Mouse (Mus musculus): ENCODE measurements at regions not wholly inside any gene's neighbourhood (a gene's known extent, or its start where the extent isn't known, plus 50 kb on each side); places are given as distances from the start of the nearest gene placed in this dataset.
"Not testable (repeated sequence)": the region's sequence is repeated elsewhere in the genome, so short reads cannot be mapped to it uniquely, and the experiment has no call there.

DNA sequence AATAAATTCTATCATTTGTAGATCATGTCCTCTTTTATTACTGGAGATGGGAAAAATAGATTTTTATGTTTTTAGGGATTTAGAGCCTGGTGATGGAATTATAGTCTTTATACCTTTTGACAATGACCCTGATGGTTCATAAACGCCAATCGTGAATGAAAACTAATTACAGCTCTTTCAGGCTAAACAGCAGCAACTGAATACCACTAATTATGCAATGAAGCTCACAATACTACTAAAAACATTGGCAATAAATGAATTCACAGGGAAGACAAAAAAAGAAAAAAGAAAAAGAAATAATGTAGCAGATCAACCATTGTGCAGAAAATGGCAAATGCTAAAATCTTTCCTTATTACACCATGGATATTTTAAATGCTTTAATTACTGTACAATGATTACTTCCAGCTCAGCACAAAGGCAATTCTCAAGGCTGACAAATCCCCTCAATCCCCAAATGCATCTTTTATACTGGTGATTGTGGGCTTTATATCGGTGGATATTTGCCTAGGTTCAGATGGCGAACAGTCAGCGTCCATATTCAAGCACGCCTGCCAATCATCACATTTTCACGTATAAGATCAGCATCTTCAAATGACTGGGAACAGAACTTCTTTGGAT is 191.2 kb upstream of the Slc7a11 start:
- TF ChIP-seq CTCF (IDR thresholded peaks at IDR 0.05; ENCODE audit: control insufficient read depth, insufficient read depth, low read length) (no peak), POLR2A (IDR thresholded peaks at IDR 0.05; ENCODE audit: borderline replicate concordance, control insufficient read depth, low read depth, low read length) (no peak)
- WGBS: 90% methylated on average over 7 of the region's 7 CpGs
- Histone ChIP-seq H3K4me3 (replicated peaks; ENCODE audit: control insufficient read depth, low read depth, low read length) (no peak overlapping the region), H3K4me1 (ENCODE audit: control insufficient read depth, insufficient read depth, low read length) (no peaks in the 10 kb centered on the region), H3K27ac (ENCODE audit: control insufficient read depth, insufficient read depth, low read depth, low read length, poor library complexity) (no peak overlapping the region)

DNA sequence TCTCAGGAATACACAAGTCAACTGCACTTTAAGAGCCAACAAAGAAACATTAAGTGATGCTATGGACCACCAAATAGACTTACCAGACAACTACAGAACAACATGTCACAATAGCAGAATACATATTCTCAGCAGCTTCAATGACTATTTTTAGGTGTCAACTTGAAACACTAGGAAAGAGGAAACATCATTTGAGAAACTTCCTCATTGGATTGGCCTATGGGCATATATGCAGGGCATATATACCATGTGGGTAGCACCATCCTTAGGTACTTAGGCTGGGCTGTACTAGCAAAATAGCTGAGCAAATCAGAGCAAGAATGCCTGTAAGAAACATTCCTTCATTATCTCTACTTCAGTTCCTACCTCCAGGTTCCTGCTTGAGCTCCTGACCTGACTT is 187.9 kb upstream of the Slc7a11 start:
- Histone ChIP-seq H3K4me3 (replicated peaks; ENCODE audit: control insufficient read depth, low read depth, low read length) (no peak overlapping the region), H3K4me1 (ENCODE audit: control insufficient read depth, insufficient read depth, low read length) (no peaks in the 10 kb centered on the region; the same call in 1 of the 2 replicates), H3K27ac (ENCODE audit: control insufficient read depth, insufficient read depth, low read depth, low read length, poor library complexity) (no peak overlapping the region)
- TF ChIP-seq CTCF (IDR thresholded peaks at IDR 0.05; ENCODE audit: control insufficient read depth, insufficient read depth, low read length) (no peak), POLR2A (IDR thresholded peaks at IDR 0.05; ENCODE audit: borderline replicate concordance, control insufficient read depth, low read depth, low read length) (no peak)

DNA sequence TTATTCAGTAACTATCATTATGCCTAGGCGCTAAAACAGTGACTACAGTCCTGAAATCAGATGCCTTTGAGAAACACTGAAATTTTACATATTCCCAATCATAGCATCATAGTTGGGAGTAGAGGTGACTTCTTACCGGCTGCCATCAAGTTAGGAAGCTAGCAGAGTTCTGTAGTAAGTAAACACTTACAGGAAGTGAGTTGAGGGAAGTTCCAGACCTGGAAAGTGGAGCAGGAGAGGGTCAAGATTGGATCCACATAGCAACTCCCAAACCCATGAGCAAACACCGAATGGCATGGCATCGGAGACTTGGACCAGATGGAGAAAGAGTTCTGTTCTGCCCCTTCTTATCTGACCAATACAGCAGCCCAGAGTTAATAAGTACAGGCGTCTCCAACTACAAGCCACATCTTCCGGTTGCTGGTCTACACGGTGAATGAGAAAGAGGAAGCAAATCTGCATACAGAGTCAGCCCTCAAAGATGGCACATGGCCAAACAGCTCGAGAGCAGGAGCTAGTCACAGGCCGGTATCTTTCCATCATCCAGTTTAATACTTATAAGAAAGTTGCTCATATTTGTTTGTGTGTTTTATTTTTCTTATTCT is 184.8 kb upstream of the Slc7a11 start:
- WGBS: 9% methylated on average over 9 of the region's 9 CpGs
- Histone ChIP-seq H3K4me1 (ENCODE audit: control insufficient read depth, insufficient read depth, low read length) (no peaks in the 10 kb centered on the region; the same call in 1 of the 2 replicates), H3K27ac (ENCODE audit: control insufficient read depth, insufficient read depth, low read depth, low read length, poor library complexity) (no peak overlapping the region), H3K4me3 (replicated peaks; ENCODE audit: control insufficient read depth, low read depth, low read length) (peak overlapping the region; percentile 41)
- TF ChIP-seq POLR2A (IDR thresholded peaks at IDR 0.05; ENCODE audit: borderline replicate concordance, control insufficient read depth, low read depth, low read length): no peak
- no peak for TF ChIP-seq CTCF (IDR thresholded peaks at IDR 0.05; ENCODE audit: control insufficient read depth, insufficient read depth, low read length)

DNA sequence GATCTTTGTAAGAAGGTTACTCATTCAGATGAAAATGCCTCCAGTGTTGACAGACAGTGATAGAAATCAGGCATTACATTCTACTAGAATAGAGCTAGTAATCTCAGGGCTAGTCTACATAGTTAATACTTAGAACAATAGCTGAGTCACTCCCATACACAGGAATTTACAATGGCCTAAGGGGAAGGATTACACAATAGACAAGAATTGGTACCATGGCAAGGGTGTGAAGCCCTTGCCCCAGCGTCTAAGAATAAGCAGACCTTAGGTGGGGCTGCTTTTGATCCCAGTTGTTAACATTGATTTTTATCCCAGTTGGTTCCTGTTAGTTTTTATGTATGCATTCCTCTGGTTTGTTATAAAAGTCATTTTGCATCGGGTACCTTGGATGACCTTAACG is 177.8 kb upstream of the Slc7a11 start:
- not testable (repeated sequence) for H3K27ac ChIP-seq (ENCODE audit: control insufficient read depth, insufficient read depth, low read depth, low read length, poor library complexity); H3K4me3 ChIP-seq (replicated peaks; ENCODE audit: control insufficient read depth, low read depth, low read length)
- whole genome bisulfite sequencing: 71% methylated on average over 3 of the region's 3 CpGs

DNA sequence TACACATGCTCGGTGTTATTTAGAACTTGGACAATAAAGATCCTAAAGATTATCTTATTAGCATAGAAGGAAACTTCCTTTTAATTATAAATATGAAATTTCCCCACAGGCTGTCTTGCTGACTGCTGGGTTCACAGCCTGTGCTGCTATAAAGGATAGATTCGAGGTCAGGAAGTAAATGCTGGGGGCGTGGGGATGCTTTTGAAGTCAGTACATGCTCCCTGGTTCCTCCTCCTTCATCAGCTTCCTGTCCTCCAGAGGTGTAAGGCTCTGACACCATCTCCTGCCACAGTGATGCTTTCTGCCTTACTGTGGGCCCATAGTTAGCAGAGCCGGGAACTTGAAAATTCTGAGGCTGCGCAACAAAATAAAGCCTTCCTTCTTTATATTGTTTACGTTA is 175.6 kb upstream of the Slc7a11 start:
- Histone ChIP-seq H3K4me3 (replicated peaks; ENCODE audit: control insufficient read depth, low read depth, low read length) (no peak overlapping the region), H3K4me1 (ENCODE audit: control insufficient read depth, insufficient read depth, low read length) (no peaks in the 10 kb centered on the region), H3K27ac (ENCODE audit: control insufficient read depth, insufficient read depth, low read depth, low read length, poor library complexity) (no peak overlapping the region)
- TF ChIP-seq CTCF (IDR thresholded peaks at IDR 0.05; ENCODE audit: control insufficient read depth, insufficient read depth, low read length) (no peak), POLR2A (IDR thresholded peaks at IDR 0.05; ENCODE audit: borderline replicate concordance, control insufficient read depth, low read depth, low read length) (no peak)
- WGBS: 59% methylated on average over 6 of the region's 6 CpGs

More for the DNA sequence above, 177.8 kb upstream of the Slc7a11 start:
- not testable (repeated sequence) for H3K4me1 ChIP-seq (ENCODE audit: control insufficient read depth, insufficient read depth, low read length)

DNA sequence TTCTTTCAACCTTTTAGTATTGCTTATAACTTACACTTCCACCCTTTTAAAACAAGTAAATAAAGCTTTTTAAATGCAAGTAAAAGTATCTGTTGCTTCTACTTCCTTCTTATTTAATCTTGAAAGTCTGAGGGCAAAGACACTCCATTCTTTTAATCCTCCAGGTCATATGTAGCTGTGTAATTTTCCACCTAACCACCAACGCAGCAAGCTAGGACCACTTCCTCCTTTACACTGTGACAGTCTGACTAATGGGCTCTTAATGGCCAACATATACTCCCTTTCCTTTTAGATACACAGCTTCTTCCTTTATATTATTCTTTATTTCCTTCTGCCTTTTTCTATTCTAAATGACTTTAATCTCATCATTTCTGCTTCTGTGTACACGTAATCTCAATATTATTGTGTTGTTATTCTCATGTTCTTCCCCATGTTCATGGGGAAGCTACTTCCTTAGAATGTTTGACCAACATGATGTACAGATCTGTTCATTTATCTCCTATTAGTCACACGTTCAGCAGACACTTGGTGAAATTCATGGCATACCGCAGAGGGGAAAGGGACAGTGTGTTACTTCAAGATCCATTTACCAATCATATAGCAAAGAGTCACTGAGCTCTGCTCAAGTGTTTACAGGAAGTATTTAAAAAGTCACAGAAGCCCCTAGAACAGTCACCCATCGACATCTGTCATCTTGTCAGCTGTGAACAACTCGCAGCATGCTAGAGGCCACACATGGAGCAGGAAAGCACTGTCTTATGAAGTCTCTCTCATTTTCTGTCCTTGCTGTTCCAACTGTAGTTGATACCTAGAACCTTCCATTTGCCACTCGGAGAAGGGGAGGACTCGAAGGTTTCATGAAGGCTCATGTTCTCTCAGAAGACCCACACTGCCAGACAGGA is 172.2 kb upstream of the Slc7a11 start:
- Histone ChIP-seq H3K27ac (ENCODE audit: control insufficient read depth, insufficient read depth, low read depth, low read length, poor library complexity) (no peak overlapping the region), H3K4me1 (ENCODE audit: control insufficient read depth, insufficient read depth, low read length) (no peaks in the 10 kb centered on the region), H3K4me3 (replicated peaks; ENCODE audit: control insufficient read depth, low read depth, low read length) (no peak overlapping the region)
- 41% methylated on average over 8 of the region's 8 CpGs for WGBS
- TF ChIP-seq POLR2A (IDR thresholded peaks at IDR 0.05; ENCODE audit: borderline replicate concordance, control insufficient read depth, low read depth, low read length) (no peak), CTCF (IDR thresholded peaks at IDR 0.05; ENCODE audit: control insufficient read depth, insufficient read depth, low read length) (no peak)

DNA sequence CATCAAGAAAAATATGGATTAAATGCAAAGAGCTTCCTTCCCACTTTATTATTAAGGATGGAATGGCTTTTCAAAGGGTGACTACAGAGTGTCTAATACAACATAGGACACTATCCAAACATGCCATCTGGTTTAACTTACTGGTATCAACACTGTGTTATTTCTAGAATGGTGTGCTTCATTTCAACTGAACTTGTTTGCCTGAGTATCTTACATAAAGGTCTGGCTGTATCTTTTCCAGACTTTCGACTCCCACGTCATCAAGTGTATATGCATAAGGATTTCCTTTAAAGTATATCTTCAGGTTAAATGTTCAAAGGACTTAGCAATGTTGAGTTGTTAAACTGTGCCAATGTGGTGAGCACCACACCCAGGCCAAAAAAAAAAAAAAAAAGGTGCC is 169.6 kb upstream of the Slc7a11 start:
- H3K4me1 ChIP-seq (ENCODE audit: control insufficient read depth, insufficient read depth, low read length): no peaks in the 10 kb centered on the region
- 91% methylated on average over 2 of the region's 2 CpGs for WGBS
- H3K27ac ChIP-seq (ENCODE audit: control insufficient read depth, insufficient read depth, low read depth, low read length, poor library complexity): no peak overlapping the region
- no peak for TF ChIP-seq POLR2A (IDR thresholded peaks at IDR 0.05; ENCODE audit: borderline replicate concordance, control insufficient read depth, low read depth, low read length)
- no peak for TF ChIP-seq CTCF (IDR thresholded peaks at IDR 0.05; ENCODE audit: control insufficient read depth, insufficient read depth, low read length)
- no peak overlapping the region for H3K4me3 ChIP-seq (replicated peaks; ENCODE audit: control insufficient read depth, low read depth, low read length)

DNA sequence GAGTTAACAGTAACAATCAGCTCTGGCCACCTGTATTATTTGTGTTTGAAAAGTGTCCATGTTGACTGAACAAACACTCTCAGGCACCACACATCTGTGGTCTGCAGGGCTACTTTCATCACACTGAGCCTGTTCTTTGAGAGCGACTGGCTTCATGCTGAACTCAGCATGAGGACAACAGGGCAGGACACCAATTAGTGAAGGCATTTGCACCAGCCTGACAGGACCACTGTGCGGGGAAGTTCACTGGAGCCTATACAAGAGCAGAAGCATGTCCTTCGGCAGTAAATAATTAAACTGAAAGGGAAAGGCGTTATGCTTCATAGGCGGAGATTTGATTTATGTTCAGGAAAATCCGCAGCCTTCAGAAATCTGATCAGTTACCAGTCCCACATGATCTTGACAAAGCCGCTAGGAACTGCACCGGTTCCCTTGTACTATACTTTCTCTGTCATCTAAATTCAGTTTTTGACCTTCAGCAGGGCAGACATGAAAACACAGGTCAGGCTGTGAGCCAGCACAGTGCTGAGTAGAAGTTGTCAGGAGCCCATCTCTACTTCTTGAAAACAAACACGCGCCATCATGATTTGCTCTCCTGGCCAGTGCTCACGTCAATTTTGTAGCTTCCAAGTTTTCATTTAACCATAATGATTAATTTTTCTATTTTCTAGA is 166.1 kb upstream of the Slc7a11 start:
- 77% methylated on average over 11 of the region's 11 CpGs for WGBS
- TF ChIP-seq CTCF (IDR thresholded peaks at IDR 0.05; ENCODE audit: control insufficient read depth, insufficient read depth, low read length) (no peak), POLR2A (IDR thresholded peaks at IDR 0.05; ENCODE audit: borderline replicate concordance, control insufficient read depth, low read depth, low read length) (no peak)
- Histone ChIP-seq H3K4me3 (replicated peaks; ENCODE audit: control insufficient read depth, low read depth, low read length) (no peak overlapping the region), H3K4me1 (ENCODE audit: control insufficient read depth, insufficient read depth, low read length) (no peaks in the 10 kb centered on the region; the same call in 1 of the 2 replicates), H3K27ac (ENCODE audit: control insufficient read depth, insufficient read depth, low read depth, low read length, poor library complexity) (no peak overlapping the region)
